Mouse (Mus musculus): ENCODE results near the gene Pfdn2. TPM values are rescaled to one million over a fixed set of nuclear protein-coding genes. Genes with fewer than 3 reads are reported as not detected.
A peak's percentile ranks its signal among the peaks of the same experiment; 100 is the strongest.

The Pfdn2 gene
- polyA plus RNA-seq, 1 experiment from 2014 or later: 162 TPM

DNA sequence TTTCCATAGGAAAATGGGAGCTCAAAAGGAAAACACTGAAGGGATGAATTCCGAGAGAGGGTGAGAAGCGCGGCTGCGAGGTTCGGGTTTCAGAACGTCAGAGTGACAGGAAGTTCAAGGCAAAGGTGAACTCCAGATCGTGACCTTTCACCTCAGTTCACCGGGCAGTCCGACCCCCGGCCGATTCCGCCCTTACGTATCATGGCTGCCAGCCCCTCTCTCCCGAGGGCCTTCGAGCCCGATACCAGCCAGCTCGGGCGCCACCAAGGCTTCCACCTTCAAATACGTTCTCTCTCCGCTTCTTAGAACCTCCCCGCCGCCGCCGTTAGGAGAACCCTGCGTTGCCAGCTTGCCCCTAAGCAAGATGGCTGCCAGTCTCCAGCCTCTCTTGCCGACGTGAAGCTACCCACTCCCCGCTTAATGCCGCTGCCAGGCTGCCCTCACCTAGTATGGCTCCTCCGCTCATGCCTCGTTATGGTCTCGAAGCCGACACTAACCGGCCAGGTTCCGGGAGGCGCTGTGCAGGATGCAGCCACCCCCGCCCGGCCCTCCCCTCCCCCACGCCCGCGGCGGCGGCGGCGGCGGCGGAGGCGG lies 16.5 kb upstream of the Pfdn2 start, which contains the start of gene Dedd:
TSS of gene Dedd (plus strand) at position 307 of the 594 bp plus-strand sequence.
- 1% methylated on average over 42 of the region's 48 CpGs for WGBS

DNA sequence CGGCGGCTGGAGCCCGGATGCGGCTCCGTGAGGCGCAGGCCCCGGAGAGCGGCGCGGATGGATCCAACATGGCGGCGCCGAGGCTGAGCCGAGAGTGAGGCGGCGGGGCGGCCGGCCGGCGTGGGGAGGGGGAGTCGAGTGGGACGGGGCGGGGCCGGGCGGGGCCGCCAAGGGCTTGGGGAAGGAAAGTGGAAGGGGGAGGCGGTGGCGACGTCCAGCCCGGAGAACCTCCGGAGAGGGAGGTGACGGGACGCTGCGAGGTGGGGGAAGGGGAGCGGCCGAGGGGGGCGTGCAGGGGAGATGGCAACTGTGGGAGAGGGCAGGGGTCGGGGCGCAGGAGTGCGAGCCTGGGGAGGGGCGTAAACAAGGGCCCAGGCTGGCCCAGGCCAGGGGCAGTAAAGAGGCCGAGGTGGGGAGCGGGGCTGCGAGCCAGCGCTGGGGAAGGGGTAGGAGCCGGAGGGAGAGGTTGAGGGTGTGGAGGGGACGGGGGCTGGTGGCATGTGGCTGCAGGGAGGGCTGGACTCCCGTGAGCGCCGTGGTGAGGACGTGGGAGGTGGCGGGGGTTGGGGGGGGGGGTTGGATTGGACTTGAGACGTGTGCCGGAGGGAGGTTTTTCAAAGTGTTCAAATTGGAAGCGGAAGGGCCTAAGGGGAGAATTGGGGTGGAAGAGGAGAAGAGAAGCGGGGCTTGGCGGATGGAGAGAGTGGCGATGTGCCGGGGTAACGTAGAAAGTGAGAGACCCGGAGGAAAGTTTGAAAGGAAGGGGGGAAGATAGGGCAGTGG lies 15.8 kb upstream of the Pfdn2 start:
- 1% methylated on average over 39 of the region's 61 CpGs for WGBS
- Histone ChIP-seq H3K9me3 (replicated peaks) (no peaks in the 10 kb centered on the region), H3K27ac (replicated peaks) (peak overlapping the region; percentile 99), H3K27me3 (replicated peaks) (no peaks in the 10 kb centered on the region), H3K36me3 (peaks cover 11% of the 10 kb centered on the region), H3K9ac (replicated peaks) (peak overlapping the region; percentile 83), H3K4me1 (peaks cover 65% of the 10 kb centered on the region), H3K4me3 (replicated peaks) (peak overlapping the region; percentile 84), H3K4me2 (peak overlapping the region; percentile 84)
- peak; percentile 82 for ATAC-seq (ENCODE audit: low FRiP score)

More for the DNA sequence above, 16.5 kb upstream of the Pfdn2 start, which contains the start of gene Dedd:
- Histone ChIP-seq H3K27me3 (replicated peaks) (no peaks in the 10 kb centered on the region), H3K36me3 (peaks cover 11% of the 10 kb centered on the region), H3K9me3 (replicated peaks) (no peaks in the 10 kb centered on the region), H3K4me2 (peak within 1 kb of the TSS; percentile 84), H3K27ac (replicated peaks) (peak within 1 kb of the TSS; percentile 99), H3K4me3 (replicated peaks) (peak within 1 kb of the TSS; percentile 84), H3K4me1 (peaks cover 65% of the 10 kb centered on the region), H3K9ac (replicated peaks) (peak within 1 kb of the TSS; percentile 83)
- peak; percentile 95 for ATAC-seq (ENCODE audit: low FRiP score)

DNA sequence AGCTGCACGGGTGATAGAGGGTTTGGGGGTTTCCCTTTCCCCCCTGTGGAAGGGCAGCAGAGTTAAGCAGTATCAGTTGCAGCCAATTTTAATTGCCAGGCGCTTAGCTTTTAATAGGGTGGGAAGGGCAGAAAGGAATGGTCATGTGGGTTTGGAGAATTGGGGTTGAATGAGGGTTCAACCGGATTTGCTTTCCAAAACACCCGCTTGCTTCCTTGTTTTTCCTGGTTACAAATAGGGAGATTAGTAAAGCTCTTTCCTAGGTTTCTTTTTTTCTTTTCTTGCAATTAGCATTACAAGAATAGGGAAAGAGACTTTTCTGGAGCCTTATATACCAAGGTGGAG lies 15.3 kb upstream of the Pfdn2 start:
- Histone ChIP-seq H3K9ac (replicated peaks) (peak overlapping the region; percentile 83), H3K9me3 (replicated peaks) (no peaks in the 10 kb centered on the region), H3K4me2 (peak overlapping the region; percentile 84), H3K27ac (replicated peaks) (peak overlapping the region; percentile 99), H3K27me3 (replicated peaks) (no peaks in the 10 kb centered on the region), H3K4me1 (peaks cover 62% of the 10 kb centered on the region), H3K4me3 (replicated peaks) (peak overlapping the region; percentile 84), H3K36me3 (peaks cover 11% of the 10 kb centered on the region; the same call in 1 of the 2 replicates)
- 0% methylated on average over 4 of the region's 4 CpGs for WGBS
- no peak; the same call in 1 of the 2 replicates for ATAC-seq (ENCODE audit: low FRiP score)

DNA sequence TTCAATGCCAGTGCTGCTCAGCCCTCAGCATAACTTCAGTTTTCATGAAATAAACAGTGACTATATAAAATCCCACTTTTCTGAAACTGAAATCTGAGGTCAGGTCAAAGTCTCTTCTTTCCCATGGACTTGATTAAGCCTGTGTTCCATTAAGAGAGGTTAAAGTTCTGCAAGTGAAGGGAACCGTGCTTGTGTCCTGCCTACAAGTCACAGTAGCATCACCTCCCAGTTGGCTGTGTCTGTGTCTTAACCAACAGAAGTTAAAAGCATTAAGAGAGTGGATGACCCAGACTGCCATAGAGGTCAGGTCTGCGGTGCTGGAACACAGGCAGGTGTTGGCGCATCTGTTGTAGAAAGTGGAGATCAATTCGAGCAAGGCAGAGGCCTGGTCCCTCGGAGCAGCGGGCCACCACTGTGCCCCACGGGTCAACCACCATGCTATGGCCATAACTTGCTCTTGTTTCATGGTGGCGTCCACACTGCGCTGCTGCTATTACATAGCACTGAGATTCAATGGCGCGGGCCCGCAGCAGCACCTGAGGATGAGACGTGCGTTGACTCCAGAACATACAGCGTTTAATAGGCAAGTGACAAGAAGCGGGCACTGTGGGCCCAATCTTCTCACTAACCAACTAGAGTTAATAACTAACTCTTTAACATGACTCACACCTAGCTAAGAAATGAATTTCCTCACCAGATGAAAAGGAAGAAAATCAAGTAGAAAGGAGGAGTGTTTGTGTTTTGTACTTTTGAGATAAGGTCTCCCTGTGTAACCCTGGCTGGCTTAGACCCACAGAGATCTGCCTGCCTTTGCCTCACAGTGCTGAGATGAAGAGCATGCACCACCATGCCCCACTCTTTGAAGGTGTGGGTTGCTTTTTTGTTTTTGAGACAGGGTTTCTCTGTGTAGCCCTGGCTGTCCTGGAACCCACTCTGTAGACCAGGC lies 2.9 kb upstream of the Pfdn2 start:
- peaks cover 54% of the 10 kb centered on the region for H3K36me3 ChIP-seq

DNA sequence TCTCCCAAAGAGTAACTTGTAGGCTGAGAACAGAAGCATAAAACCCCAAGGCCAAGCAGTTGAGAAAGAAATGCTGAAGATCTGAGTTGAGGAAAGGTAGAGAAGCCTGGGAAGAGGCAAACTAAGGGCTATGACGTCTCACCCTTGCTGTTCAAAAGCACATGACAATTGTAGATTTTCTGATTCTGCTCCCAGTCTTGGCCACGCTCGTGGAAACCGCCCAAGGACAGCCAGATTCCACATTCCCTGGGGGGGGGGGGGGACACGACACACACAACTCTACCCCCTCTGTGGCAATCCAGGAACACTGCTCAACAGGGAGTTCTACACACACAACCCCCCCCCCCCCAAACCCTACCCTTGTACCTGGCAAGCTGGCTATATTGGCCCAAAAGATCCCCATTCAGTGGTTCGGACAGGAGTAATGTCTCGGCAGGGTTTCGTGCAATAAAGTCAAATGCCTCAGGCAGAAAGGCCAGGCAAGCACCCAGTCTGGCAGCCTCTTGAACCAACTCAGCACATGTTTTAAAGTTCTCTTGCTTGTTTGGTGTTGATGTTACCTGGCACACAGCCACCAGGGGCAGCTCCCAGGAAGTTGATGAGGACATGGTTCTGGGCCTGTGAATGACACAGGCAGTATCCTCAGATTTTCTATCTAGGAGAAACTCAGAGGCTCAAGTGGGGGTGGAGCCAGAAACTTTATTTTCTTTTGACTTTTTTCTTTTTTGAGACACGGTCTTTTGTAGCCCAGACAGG lies 1.4 kb upstream of the Pfdn2 start:
- WGBS: 76% methylated on average over 9 of the region's 9 CpGs
- Histone ChIP-seq H3K36me3 (peaks cover 43% of the 10 kb centered on the region), H3K27ac (replicated peaks) (no peak overlapping the region), H3K9ac (replicated peaks) (no peak overlapping the region), H3K4me3 (replicated peaks) (peak overlapping the region; percentile 94; the same call in 1 of the 2 replicates), H3K4me1 (peaks cover 43% of the 10 kb centered on the region), H3K4me2 (peak overlapping the region; percentile 90), H3K9me3 (replicated peaks) (no peaks in the 10 kb centered on the region), H3K27me3 (replicated peaks) (no peaks in the 10 kb centered on the region)
- ATAC-seq (ENCODE audit: low FRiP score): no peak

More for the DNA sequence above, 2.9 kb upstream of the Pfdn2 start:
- ATAC-seq (ENCODE audit: low FRiP score): no peak
- H3K4me3 ChIP-seq (replicated peaks): no peak overlapping the region
- 98% methylated on average over 16 of the region's 16 CpGs for WGBS
- no peaks in the 10 kb centered on the region for H3K27me3 ChIP-seq (replicated peaks)
- H3K27ac ChIP-seq (replicated peaks): no peak overlapping the region
- H3K4me1 ChIP-seq: peaks cover 30% of the 10 kb centered on the region
- H3K9ac ChIP-seq (replicated peaks): no peak overlapping the region
- no peak overlapping the region for H3K4me2 ChIP-seq
- H3K9me3 ChIP-seq (replicated peaks): no peaks in the 10 kb centered on the region

DNA sequence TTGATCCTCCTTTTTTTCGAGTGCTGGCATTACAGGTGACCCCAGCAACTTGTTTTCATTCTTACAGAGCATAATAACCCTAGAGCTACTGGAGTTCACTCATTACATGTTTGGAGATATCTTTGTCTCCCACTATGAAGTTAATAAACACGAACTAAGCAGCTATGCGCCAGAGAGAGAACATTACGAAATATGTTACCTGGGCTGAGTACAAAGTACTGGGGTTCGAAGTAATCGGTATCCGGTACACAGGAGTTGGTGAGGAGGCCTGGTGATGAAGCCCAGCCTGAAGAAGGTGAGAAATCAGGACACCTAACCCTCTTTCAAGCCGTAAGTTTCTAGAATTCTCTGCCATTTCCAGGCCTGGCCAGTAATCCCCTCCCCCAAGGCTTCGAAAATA lies 755 bp upstream of the Pfdn2 start:
- Histone ChIP-seq H3K36me3 (peaks cover 37% of the 10 kb centered on the region), H3K9ac (replicated peaks) (peak overlapping the region; percentile 81), H3K27me3 (replicated peaks) (no peaks in the 10 kb centered on the region), H3K27ac (replicated peaks) (0 out of 2 replicates have a peak overlapping the region, but pooled peaks have one; percentile 84), H3K9me3 (replicated peaks) (no peaks in the 10 kb centered on the region), H3K4me3 (replicated peaks) (peak overlapping the region; percentile 94), H3K4me2 (peak overlapping the region; percentile 90), H3K4me1 (peaks cover 45% of the 10 kb centered on the region)
- ATAC-seq (ENCODE audit: low FRiP score): 0 out of 2 replicates have a peak, but pooled peaks have one; percentile 2
- 81% methylated on average over 9 of the region's 9 CpGs for WGBS

DNA sequence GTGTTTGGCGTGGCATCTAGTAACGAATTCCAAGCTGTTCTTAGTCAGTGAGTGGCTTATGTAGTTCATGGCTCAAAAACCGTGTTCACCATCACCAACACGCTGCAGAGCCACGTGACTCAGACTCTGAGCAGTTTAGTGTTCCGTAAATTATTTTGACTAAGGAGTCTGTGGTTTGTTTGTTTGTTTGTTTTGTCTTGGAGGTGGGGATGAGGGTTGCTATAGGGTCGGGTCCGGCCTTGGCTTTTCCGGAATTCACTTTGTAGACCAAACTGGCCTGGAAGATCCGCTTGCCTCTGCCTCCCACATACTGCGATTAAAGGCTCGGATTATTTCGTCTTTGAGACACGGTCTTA lies 603 bp downstream of the Pfdn2 start:
- Histone ChIP-seq H3K27ac (replicated peaks) (peak overlapping the region; percentile 84), H3K27me3 (replicated peaks) (no peaks in the 10 kb centered on the region), H3K9me3 (replicated peaks) (no peaks in the 10 kb centered on the region), H3K4me3 (replicated peaks) (peak overlapping the region; percentile 94), H3K9ac (replicated peaks) (peak overlapping the region; percentile 81), H3K4me1 (peaks cover 45% of the 10 kb centered on the region), H3K4me2 (peak overlapping the region; percentile 90), H3K36me3 (peaks cover 24% of the 10 kb centered on the region)
- no peak; the same call in none of the 2 replicates for ATAC-seq (ENCODE audit: low FRiP score)
- WGBS: 1% methylated on average over 14 of the region's 14 CpGs

DNA sequence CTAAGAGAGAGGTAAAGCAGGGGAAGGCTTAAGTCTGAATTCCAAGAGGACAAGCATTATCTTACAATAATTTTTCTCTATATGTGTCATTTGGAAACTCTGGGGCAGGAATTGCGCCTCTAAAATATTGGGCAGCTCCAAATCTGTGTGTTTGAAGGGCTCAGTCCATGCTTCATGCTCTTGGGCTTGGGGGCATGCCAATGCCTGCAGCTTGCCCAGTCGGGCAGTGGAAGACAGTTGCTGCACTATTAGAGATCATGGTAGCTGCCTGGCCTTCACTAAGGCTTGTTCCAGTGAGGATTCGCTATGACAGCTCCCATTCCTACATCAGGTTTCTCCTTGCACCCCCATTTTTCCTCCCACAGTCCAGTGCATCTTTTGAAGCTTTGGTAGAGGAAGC lies 3.2 kb downstream of the Pfdn2 start:
- ATAC-seq (ENCODE audit: low FRiP score): no peak
- Histone ChIP-seq H3K9me3 (replicated peaks) (no peaks in the 10 kb centered on the region), H3K36me3 (no peaks in the 10 kb centered on the region), H3K4me3 (replicated peaks) (no peak overlapping the region), H3K4me2 (no peak overlapping the region), H3K27me3 (replicated peaks) (no peaks in the 10 kb centered on the region), H3K4me1 (peaks cover 46% of the 10 kb centered on the region), H3K9ac (replicated peaks) (no peak overlapping the region), H3K27ac (replicated peaks) (no peak overlapping the region)
- WGBS: 95% methylated on average over 3 of the region's 3 CpGs

DNA sequence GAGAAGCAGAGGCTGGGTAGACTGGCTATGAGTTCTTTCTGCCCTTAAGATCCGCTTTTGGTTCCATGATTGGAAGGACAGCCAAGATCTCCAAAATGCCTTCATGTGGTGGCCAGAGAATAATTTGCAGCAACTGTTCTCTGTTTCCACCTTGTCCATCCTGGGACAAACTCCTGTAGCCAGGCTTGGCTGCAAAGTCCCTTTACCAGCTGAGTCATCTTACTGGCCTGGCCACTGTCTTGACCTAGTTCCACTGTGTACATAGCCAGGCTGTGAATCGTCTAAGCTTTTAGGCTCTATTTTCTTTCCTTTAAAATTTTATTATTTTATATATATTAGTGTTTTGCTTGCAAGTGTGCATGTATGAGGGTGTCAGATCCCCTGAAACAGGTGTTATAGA lies 3.7 kb downstream of the Pfdn2 start:
- 90% methylated on average over 2 of the region's 2 CpGs for WGBS

DNA sequence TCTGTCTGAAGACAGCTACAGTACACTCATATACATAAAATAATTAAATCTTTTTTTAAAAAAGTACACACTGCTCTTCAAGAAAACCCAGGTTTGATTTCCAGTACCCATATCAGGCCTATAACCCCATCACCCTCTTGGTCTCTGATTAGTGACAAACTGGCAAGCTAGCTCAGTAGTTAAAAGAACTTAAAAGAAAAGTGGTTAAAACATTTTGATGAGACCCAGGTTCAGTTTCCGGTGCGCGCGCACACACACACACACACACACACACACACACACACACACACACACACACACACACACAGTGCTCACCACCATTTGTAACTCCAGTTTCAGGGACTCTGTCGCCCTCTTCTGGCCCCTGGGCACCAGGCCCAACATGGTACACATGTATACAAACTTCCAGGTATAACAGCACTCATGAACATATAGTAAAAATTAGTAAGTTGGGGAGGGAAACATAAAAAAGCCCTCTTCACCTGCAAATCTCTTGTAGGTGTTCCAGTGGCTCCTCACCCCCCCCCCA lies 10.4 kb downstream of the Pfdn2 start:
- no peak for ATAC-seq (ENCODE audit: low FRiP score)
- H3K36me3 ChIP-seq: peaks cover 21% of the 10 kb centered on the region
- no peaks in the 10 kb centered on the region for H3K27me3 ChIP-seq (replicated peaks)
- no peak overlapping the region for H3K4me2 ChIP-seq
- no peak overlapping the region for H3K9ac ChIP-seq (replicated peaks)
- 84% methylated on average over 5 of the region's 5 CpGs for WGBS
- no peak overlapping the region for H3K27ac ChIP-seq (replicated peaks)
- H3K4me1 ChIP-seq: peaks cover 14% of the 10 kb centered on the region
- no peak overlapping the region for H3K4me3 ChIP-seq (replicated peaks)
- H3K9me3 ChIP-seq (replicated peaks): no peaks in the 10 kb centered on the region

More for the DNA sequence above, 3.7 kb downstream of the Pfdn2 start:
- H3K4me2 ChIP-seq: no peak overlapping the region
- H3K4me3 ChIP-seq (replicated peaks): no peak overlapping the region
- no peak overlapping the region for H3K9ac ChIP-seq (replicated peaks)
- no peaks in the 10 kb centered on the region for H3K36me3 ChIP-seq
- H3K27me3 ChIP-seq (replicated peaks): no peaks in the 10 kb centered on the region
- peaks cover 40% of the 10 kb centered on the region for H3K4me1 ChIP-seq
- ATAC-seq (ENCODE audit: low FRiP score): no peak
- no peaks in the 10 kb centered on the region for H3K9me3 ChIP-seq (replicated peaks)
- no peak overlapping the region for H3K27ac ChIP-seq (replicated peaks)

All from neural tube, embryonic 15.5 days (tissue).